Mouse (Mus musculus): ENCODE measurements around the gene Cacng4. TPM values are rescaled to one million over a fixed set of nuclear protein-coding genes. Genes with fewer than 3 reads are reported as not detected.

Cacng4 gene
- polyA plus RNA-seq (2014; fragmentation: Illumina TruSeq; extraction: RNeasy Lipid Tissue Mini Kit (QIAGEN cat#74804); ENCODE audit: low read depth, low replicate concordance): 1.3 TPM

GRCm38 (mm10) chr11:107794547-107795269, at the start of gene Cacng4:
Gene Cacng4, minus strand, starts transcription at chr11:107794557.

GRCm38 (mm10) chr11:107716332-107716938, 77.9 kb downstream of the Cacng4 start, which contains the start of gene Cacng1:
Gene Cacng1, minus strand, starts transcription at chr11:107716522.

Other genes starting within 250 kb of the Cacng4 start
- gene Helz, start 246.6 kb downstream of the Cacng4 start, polyA plus RNA-seq (2014; fragmentation: Illumina TruSeq; extraction: RNeasy Lipid Tissue Mini Kit (QIAGEN cat#74804); ENCODE audit: low read depth, low replicate concordance): 8.3 TPM
- 0.50 TPM for gene Cacng1, start 78.0 kb downstream of the Cacng4 start, polyA plus RNA-seq (2014; fragmentation: Illumina TruSeq; extraction: RNeasy Lipid Tissue Mini Kit (QIAGEN cat#74804); ENCODE audit: low read depth, low replicate concordance)
- 0.12 TPM for gene Cacng5, start 120.5 kb upstream of the Cacng4 start, polyA plus RNA-seq (2014; fragmentation: Illumina TruSeq; extraction: RNeasy Lipid Tissue Mini Kit (QIAGEN cat#74804); ENCODE audit: low read depth, low replicate concordance)